In genomic region chr1:91747583-91747982, GRCm38 (mm10) we compare ENCODE assay signal across 13 mouse cellular contexts. TPM values are rescaled to one million over a fixed set of nuclear protein-coding genes. Genes with fewer than 3 reads are reported as not detected.
DNase-seq lines count a peak whose midpoint lies in the region; ATAC-seq and TF ChIP-seq lines count a peak whose summit lies in the region.
"Had no signal": no experiment of that assay in that cellular context is flagged by ENCODE, and none has a peak within 500 bp of the region (broad histone marks: within the 10 kb centered on the region; RNA-seq: fewer than 3 reads in every experiment).

No protein-coding gene starts in this region.

- DNase-seq in urinary bladder, adult 2 months (ENCODE audit: low spot score), result peak; percentile 3
- no peak for DNase-seq in urinary bladder, adult 18-20 months (ENCODE audit: low spot score in 2 of 2)
- DNase-seq in retina, postnatal 1 day, result peak; percentile 73
- DNase-seq in stomach, postnatal 0 days (ENCODE audit: low spot score), result no peak
- DNase-seq in layer of hippocampus, adult 18-20 months (ENCODE audit: low spot score in 2 of 2), result no peak
- DNase-seq: adrenal gland, adult 2 months; cerebellum, adult 11 months; gastrocnemius, postnatal 25 days; heart, postnatal 14 days had no signal

- 18% methylated on average over 11 of the region's 11 CpGs for WGBS in forebrain, embryonic 13.5 days
- 37% methylated on average over 11 of the region's 11 CpGs for WGBS in forebrain, embryonic 12.5 days
- WGBS in lung, embryonic 16.5 days, result 16% methylated on average over 11 of the region's 11 CpGs
- WGBS in stomach, postnatal 0 days, result 27% methylated on average over 11 of the region's 11 CpGs

- H3K4me3 ChIP-seq in forebrain, embryonic 13.5 days, result no peak overlapping the region
- H3K4me3 ChIP-seq in forebrain, embryonic 12.5 days (replicated peaks), result no peak overlapping the region
- H3K4me3 ChIP-seq in lung, embryonic 16.5 days (ENCODE audit: low read length), result no peak overlapping the region
- no peak overlapping the region for H3K4me3 ChIP-seq in stomach, postnatal 0 days (ENCODE audit: low read depth, low read length)
- H3K4me3 ChIP-seq: midbrain, embryonic 12.5 days had no signal

- no peak overlapping the region for H3K27ac ChIP-seq in forebrain, embryonic 13.5 days
- no peak overlapping the region for H3K27ac ChIP-seq in forebrain, embryonic 12.5 days
- no peak overlapping the region for H3K27ac ChIP-seq in lung, embryonic 16.5 days (ENCODE audit: low read length)
- no peak overlapping the region for H3K27ac ChIP-seq in stomach, postnatal 0 days (replicated peaks)
- H3K27ac ChIP-seq: midbrain, embryonic 12.5 days had no signal

- H3K9me3 ChIP-seq in forebrain, embryonic 13.5 days (replicated peaks), result no peaks in the 10 kb centered on the region
- H3K9me3 ChIP-seq in forebrain, embryonic 12.5 days, result no peaks in the 10 kb centered on the region
- no peaks in the 10 kb centered on the region for H3K9me3 ChIP-seq in lung, embryonic 16.5 days (ENCODE audit: control insufficient read depth, low read length)
- no peaks in the 10 kb centered on the region for H3K9me3 ChIP-seq in stomach, postnatal 0 days (ENCODE audit: control insufficient read depth, low read length)
- H3K9me3 ChIP-seq: midbrain, embryonic 12.5 days had no signal

- peaks cover 6% of the 10 kb centered on the region for H3K4me1 ChIP-seq in forebrain, embryonic 13.5 days
- 0 out of 2 replicates have a peak, but pooled peaks cover 5% of the 10 kb centered on the region for H3K4me1 ChIP-seq in forebrain, embryonic 12.5 days
- H3K4me1 ChIP-seq in lung, embryonic 16.5 days (replicated peaks; ENCODE audit: control insufficient read depth, insufficient read depth, low read length), result no peaks in the 10 kb centered on the region
- no peaks in the 10 kb centered on the region for H3K4me1 ChIP-seq in stomach, postnatal 0 days (replicated peaks; ENCODE audit: control insufficient read depth, insufficient read depth)
- H3K4me1 ChIP-seq: midbrain, embryonic 12.5 days had no signal

- TF ChIP-seq CTCF in stomach, postnatal 0 days (IDR thresholded peaks at IDR 0.05; ENCODE audit: low read depth), result no peak

- no peak overlapping the region for H3K9ac ChIP-seq in forebrain, embryonic 13.5 days
- H3K9ac ChIP-seq in forebrain, embryonic 12.5 days, result no peak overlapping the region
- H3K9ac ChIP-seq in lung, embryonic 16.5 days (ENCODE audit: low read length), result no peak overlapping the region
- H3K9ac ChIP-seq in stomach, postnatal 0 days (ENCODE audit: low read length), result no peak overlapping the region
- H3K9ac ChIP-seq: midbrain, embryonic 12.5 days had no signal

- no peak overlapping the region; the same call in 1 of the 2 replicates for H3K4me2 ChIP-seq in forebrain, embryonic 13.5 days
- no peak overlapping the region for H3K4me2 ChIP-seq in forebrain, embryonic 12.5 days
- no peak overlapping the region for H3K4me2 ChIP-seq in lung, embryonic 16.5 days (ENCODE audit: low read depth, low read length)
- no peak overlapping the region for H3K4me2 ChIP-seq in stomach, postnatal 0 days (replicated peaks; ENCODE audit: low read depth)
- H3K4me2 ChIP-seq: midbrain, embryonic 12.5 days had no signal

- peak; percentile 51; the same call in 1 of the 2 replicates for ATAC-seq in forebrain, embryonic 13.5 days
- no peak for ATAC-seq in forebrain, embryonic 12.5 days (ENCODE audit: low FRiP score)
- peak; percentile 70; the same call in 1 of the 2 replicates for ATAC-seq in lung, embryonic 16.5 days (ENCODE audit: low read depth)
- no peak for ATAC-seq in stomach, postnatal 0 days (ENCODE audit: low FRiP score, low TSS enrichment)

- no peaks in the 10 kb centered on the region for H3K36me3 ChIP-seq in forebrain, embryonic 13.5 days (ENCODE audit: poor library complexity, severe bottlenecking)
- no peaks in the 10 kb centered on the region for H3K36me3 ChIP-seq in forebrain, embryonic 12.5 days (replicated peaks)
- H3K36me3 ChIP-seq in lung, embryonic 16.5 days (ENCODE audit: control insufficient read depth, insufficient read depth, low read length), result no peaks in the 10 kb centered on the region
- H3K36me3 ChIP-seq in stomach, postnatal 0 days (ENCODE audit: control insufficient read depth, insufficient read depth, low read length), result no peaks in the 10 kb centered on the region
- H3K36me3 ChIP-seq: midbrain, embryonic 12.5 days had no signal

- no peak for TF ChIP-seq EP300 in stomach, postnatal 0 days (optimal IDR thresholded peaks at IDR 0.05)

- H3K27me3 ChIP-seq in forebrain, embryonic 13.5 days, result 0 out of 2 replicates have a peak, but pooled peaks cover 4% of the 10 kb centered on the region
- peaks cover 18% of the 10 kb centered on the region for H3K27me3 ChIP-seq in forebrain, embryonic 12.5 days
- no peaks in the 10 kb centered on the region for H3K27me3 ChIP-seq in lung, embryonic 16.5 days (ENCODE audit: control insufficient read depth, insufficient read depth, low read depth, low read length)
- H3K27me3 ChIP-seq in stomach, postnatal 0 days (ENCODE audit: control insufficient read depth, insufficient read depth, low read length), result no peaks in the 10 kb centered on the region

RNA-seq across cellular contexts. Expression of gene Twist2, which starts 53.7 kb away (rescaled TPM):
- polyA plus RNA-seq in forebrain, embryonic 13.5 days (2015; fragmentation: Nextera tagmentation; extraction: Ambion mirVana), result 0.31 and 0.39 TPM in 2 replicates
- polyA plus RNA-seq in forebrain, embryonic 12.5 days (2016; fragmentation: Nextera tagmentation; extraction: Ambion mirVana), result 6.2 and 8.8 TPM in 2 replicates
- 22.2 and 22.4 TPM in 2 replicates for polyA plus RNA-seq in urinary bladder, adult 2 months (2012; rRNA removed)
- polyA plus RNA-seq in lung, embryonic 16.5 days (2015; fragmentation: Nextera tagmentation; extraction: Ambion mirVana), result 6.8 and 7.2 TPM in 2 replicates
- 3.7 and 4.2 TPM in 2 replicates for polyA plus RNA-seq in stomach, postnatal 0 days (2015; fragmentation: Nextera tagmentation; extraction: Ambion mirVana)
- total RNA-seq in layer of hippocampus, adult 18-20 months (2021), result 1 to 10 TPM in 1 of 2 experiments, under 1 TPM in 1; 0.97 to 1.6 TPM

Comparison
In these comparisons a context has a peak if more than half of its experiments do, and no peak if none do; other contexts are left out.
1. ATAC-seq: peak in forebrain, embryonic 13.5 days (single experiment) and lung, embryonic 16.5 days (single experiment); none in forebrain, embryonic 12.5 days (single experiment) and stomach, postnatal 0 days (single experiment).
2. DNase-seq: peak in urinary bladder, adult 2 months (single experiment) and retina, postnatal 1 day (single experiment); none in urinary bladder, adult 18-20 months (0 of 2), stomach, postnatal 0 days (single experiment) and layer of hippocampus, adult 18-20 months (0 of 2).